Mouse (Mus musculus) kidney, embryonic 15.5 days (tissue): Measurements from ENCODE around the gene Tcf25. TPM values are rescaled to one million over a fixed set of nuclear protein-coding genes. Genes with fewer than 3 reads are reported as not detected.
"Not testable (repeated sequence)": the region's sequence is repeated elsewhere in the genome, so short reads cannot be mapped to it uniquely, and the experiment has no call there.

Source experiments
- ATAC-seq: fragments of 200-750 bp; cut with Nextera tagmentation; replicated peaks from 2 replicates; pipeline ENCODE4 v1.8.0; 2017; ENCODE audit warnings: moderate TSS enrichment; ENCODE audit not compliant: low FRiP score
- H3K27ac ChIP-seq: fragments of 300-500 bp; sonication (generic); 2 replicates; pipeline ENCODE4 v1.5.1; 2015; ENCODE audit warnings: mild to moderate bottlenecking, inconsistent platforms
- H3K27me3 ChIP-seq: fragments of 300-500 bp; sonication (generic); 2 replicates; pipeline ENCODE4 v1.6.1; 2015; ENCODE audit warnings: inconsistent platforms
- H3K36me3 ChIP-seq: fragments of 300-500 bp; sonication (generic); 2 replicates; pipeline ENCODE4 v1.6.1; 2015; ENCODE audit warnings: inconsistent platforms
- H3K4me1 ChIP-seq: fragments of 300-500 bp; sonication (generic); 2 replicates; pipeline ENCODE4 v1.6.1; 2015; ENCODE audit warnings: inconsistent platforms
- H3K4me2 ChIP-seq: fragments of 300-500 bp; sonication (generic); 2 replicates; pipeline ENCODE4 v1.6.1; 2015; ENCODE audit warnings: moderate library complexity, mild to moderate bottlenecking, inconsistent platforms
- H3K4me3 ChIP-seq: fragments of 300-500 bp; sonication (generic); replicated peaks from 2 replicates; pipeline ENCODE4 v1.5.1; 2015; ENCODE audit warnings: mild to moderate bottlenecking, inconsistent platforms
- H3K9ac ChIP-seq: fragments of 300-500 bp; sonication (generic); 2 replicates; pipeline ENCODE4 v1.6.1; 2015; ENCODE audit warnings: mild to moderate bottlenecking, inconsistent platforms
- H3K9me3 ChIP-seq: fragments of 300-500 bp; sonication (generic); replicated peaks from 2 replicates; pipeline ENCODE4 v1.6.1; 2016; ENCODE audit warnings: inconsistent platforms
- WGBS: fragments of 180-500 bp; shearing (Covaris S2); methylation state at CpG from one replicate; pipeline ENCODE4 v1.1.7; 2015; ENCODE audit warnings: mixed read lengths; 5-methylcytosine and 5-hydroxymethylcytosine counted together
- polyA plus RNA-seq: library from polyadenylated mRNA; unstranded; fragments of >200 nt; fragmentation: Nextera tagmentation; extraction: Ambion mirVana; gene quantifications from 2 replicates; pipeline ENCODE4 v1.2.1, GENCODE M21; 2015

Gene Tcf25
- polyA plus RNA-seq, 1 experiment from 2014 or later = 157 TPM

DNA sequence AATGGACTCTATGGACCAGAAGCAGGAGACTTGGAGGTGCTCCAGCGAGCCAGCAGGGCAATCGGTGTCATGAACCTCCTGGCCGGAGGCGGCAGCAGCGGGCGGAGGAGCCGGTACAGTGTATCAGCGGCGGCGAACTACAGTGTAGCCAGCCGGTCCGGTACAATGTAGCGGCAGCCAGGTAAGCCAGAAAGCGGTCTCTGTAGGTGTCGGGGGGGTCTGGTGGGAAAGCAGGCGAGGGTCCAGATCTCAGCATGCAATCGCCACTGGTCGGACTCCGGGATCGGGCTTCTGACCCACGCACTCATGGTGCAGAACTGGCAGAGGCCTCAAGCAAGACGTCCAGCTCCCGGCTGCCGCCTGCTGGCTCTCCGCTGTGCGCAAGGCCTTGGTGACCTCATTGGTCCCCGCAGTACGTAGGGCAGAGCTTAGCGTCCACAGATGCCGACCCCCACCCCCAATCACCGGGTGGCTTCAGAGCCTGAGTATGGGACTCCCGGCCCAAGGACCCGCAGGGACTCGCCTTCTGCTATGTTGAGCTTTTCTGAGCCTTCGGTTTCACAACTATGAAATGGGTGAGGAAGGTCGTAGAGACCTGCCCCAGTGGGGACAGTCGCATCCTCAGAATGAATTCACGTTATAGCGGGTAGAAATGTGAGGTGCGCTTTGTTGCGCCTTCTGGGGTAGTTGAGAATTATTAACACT lies 69.5 kb downstream of the Tcf25 start:
- H3K36me3 ChIP-seq = no peaks in the 10 kb centered on the region
- H3K4me1 ChIP-seq = peaks cover 13% of the 10 kb centered on the region
- peak overlapping the region; percentile 65 for H3K4me2 ChIP-seq
- H3K27ac ChIP-seq = peak overlapping the region; percentile 86
- peak overlapping the region; percentile 68 for H3K4me3 ChIP-seq
- peak; percentile 95 for ATAC-seq
- peak overlapping the region; percentile 60 for H3K9ac ChIP-seq
- H3K9me3 ChIP-seq = no peaks in the 10 kb centered on the region
- WGBS = 1% methylated on average over 41 of the region's 41 CpGs
- H3K27me3 ChIP-seq = no peaks in the 10 kb centered on the region

DNA sequence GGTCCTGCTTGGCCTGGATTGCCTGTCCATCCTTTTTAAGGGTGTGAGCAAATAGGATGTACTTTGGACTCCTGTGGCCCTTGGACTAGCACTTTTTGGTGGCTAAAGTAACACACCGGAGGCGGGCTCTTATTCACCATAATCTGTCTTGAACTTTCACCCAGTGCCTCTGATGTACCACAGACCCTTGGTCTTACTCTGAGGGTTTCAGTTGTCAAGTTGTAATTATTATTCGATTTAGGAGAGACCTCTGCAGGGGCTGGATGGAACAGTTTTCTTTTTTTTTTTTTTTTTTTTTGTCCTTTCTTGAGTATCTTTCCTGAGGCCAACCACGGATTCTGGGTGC lies 70.0 kb downstream of the Tcf25 start:
- peak; percentile 23; the same call in 1 of the 2 replicates for ATAC-seq
- peak overlapping the region; percentile 68 for H3K4me3 ChIP-seq
- 22% methylated on average over 4 of the region's 4 CpGs for WGBS

DNA sequence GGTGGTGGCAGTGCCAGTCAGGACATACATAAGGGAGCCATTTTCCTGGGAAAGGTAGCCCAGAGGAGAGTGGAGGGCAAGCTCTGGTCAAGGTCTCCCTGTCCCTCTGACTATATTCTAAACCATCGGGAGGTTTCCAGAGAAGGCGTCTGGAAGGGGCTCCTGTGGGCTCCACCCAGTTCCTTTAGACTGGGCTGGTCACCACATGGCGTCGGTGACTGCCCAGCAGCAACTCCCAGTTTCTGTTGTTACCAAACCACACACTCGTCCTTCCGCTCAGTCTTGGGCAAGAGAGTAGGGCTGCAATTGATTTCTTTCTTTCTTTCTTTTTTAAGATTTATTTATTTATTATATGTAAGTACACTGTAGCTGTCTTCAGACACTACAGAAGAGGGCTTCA lies 70.6 kb downstream of the Tcf25 start:
- no peak overlapping the region for H3K9ac ChIP-seq
- no peak for ATAC-seq
- H3K27me3 ChIP-seq = no peaks in the 10 kb centered on the region
- H3K4me3 ChIP-seq = peak overlapping the region; percentile 68
- H3K4me1 ChIP-seq = peaks cover 13% of the 10 kb centered on the region
- 79% methylated on average over 6 of the region's 6 CpGs for WGBS
- H3K36me3 ChIP-seq = peaks cover 2% of the 10 kb centered on the region; the same call in 1 of the 2 replicates
- peak overlapping the region; percentile 65 for H3K4me2 ChIP-seq
- H3K27ac ChIP-seq = no peak overlapping the region
- no peaks in the 10 kb centered on the region for H3K9me3 ChIP-seq

More for the DNA sequence above, 70.0 kb downstream of the Tcf25 start:
- no peaks in the 10 kb centered on the region for H3K36me3 ChIP-seq
- H3K9me3 ChIP-seq = no peaks in the 10 kb centered on the region
- peak overlapping the region; percentile 60 for H3K9ac ChIP-seq
- no peaks in the 10 kb centered on the region for H3K27me3 ChIP-seq
- peak overlapping the region; percentile 65 for H3K4me2 ChIP-seq
- peaks cover 13% of the 10 kb centered on the region for H3K4me1 ChIP-seq
- peak overlapping the region; percentile 86; the same call in 1 of the 2 replicates for H3K27ac ChIP-seq

DNA sequence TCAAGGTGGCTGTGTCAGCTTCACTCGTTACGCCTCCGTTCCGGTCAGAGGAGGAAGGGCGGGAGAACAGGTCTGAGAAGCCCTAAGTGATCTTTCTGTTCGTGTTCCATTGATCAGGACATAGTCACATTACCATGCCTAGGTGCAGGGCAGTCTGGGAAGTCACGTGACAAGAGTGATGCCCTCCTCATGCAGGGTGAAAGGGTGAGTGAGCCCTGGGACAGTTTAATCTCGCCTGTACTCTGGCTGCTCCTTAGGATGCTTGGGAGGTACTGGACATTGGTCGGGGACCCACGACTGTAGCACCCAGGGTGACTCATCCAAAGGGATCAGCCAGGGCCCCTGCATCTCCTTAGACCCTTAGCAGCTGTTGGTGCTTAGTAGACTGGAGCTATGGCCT lies 72.4 kb downstream of the Tcf25 start:
- H3K27ac ChIP-seq = no peak overlapping the region
- H3K36me3 ChIP-seq = peaks cover 14% of the 10 kb centered on the region
- no peaks in the 10 kb centered on the region for H3K9me3 ChIP-seq
- H3K4me2 ChIP-seq = no peak overlapping the region
- H3K9ac ChIP-seq = no peak overlapping the region
- no peak overlapping the region for H3K4me3 ChIP-seq
- no peak for ATAC-seq
- H3K27me3 ChIP-seq = no peaks in the 10 kb centered on the region
- WGBS = 86% methylated on average over 10 of the region's 10 CpGs
- peaks cover 13% of the 10 kb centered on the region for H3K4me1 ChIP-seq

DNA sequence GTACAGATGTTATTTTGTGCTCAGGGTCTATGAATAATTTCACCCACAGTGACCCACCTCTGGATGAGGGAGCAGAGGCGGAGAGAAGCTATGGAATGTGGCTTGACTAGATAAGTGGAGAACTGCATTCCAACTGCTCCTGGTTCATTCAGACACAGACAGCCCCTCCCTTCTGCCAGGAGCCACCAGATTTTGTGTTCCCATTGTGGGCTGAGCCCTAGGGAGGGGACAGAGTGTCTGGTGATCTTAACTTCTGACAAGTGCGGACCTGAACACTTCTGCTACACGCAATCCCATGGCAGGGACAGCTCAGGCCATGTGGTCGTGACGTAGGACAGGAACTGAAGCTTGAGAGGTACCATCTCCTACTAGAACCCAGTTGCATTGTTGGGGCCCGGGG lies 73.2 kb downstream of the Tcf25 start:
- Histone ChIP-seq H3K4me1 (peaks cover 13% of the 10 kb centered on the region), H3K4me3 (no peak overlapping the region), H3K27me3 (no peaks in the 10 kb centered on the region), H3K4me2 (no peak overlapping the region), H3K36me3 (peaks cover 20% of the 10 kb centered on the region), H3K27ac (no peak overlapping the region), H3K9ac (no peak overlapping the region), H3K9me3 (no peaks in the 10 kb centered on the region)
- no peak for ATAC-seq
- 94% methylated on average over 6 of the region's 6 CpGs for WGBS

DNA sequence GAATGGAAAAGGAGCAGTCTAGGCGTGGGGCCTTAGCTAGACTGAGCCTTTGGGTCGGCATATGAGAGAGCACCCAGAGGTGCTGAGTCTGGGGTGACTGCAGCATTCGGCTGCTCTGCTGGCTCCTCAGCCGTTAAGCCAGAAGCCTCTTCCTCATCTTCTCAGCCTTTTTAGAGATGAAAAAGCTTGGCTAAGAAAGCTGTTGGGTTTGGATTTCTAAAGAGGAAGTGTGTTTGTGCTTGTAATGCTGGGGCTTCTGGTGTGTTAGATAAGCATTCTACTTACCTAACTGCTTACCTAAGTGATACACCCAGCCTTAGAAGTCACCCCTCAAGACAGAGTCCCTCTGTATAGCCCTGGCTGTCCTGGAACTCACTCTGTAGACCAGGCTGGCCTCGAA lies 77.2 kb downstream of the Tcf25 start:
- H3K27me3 ChIP-seq = no peaks in the 10 kb centered on the region
- H3K9ac ChIP-seq = no peak overlapping the region
- WGBS = 89% methylated on average over 5 of the region's 5 CpGs
- H3K4me3 ChIP-seq = no peak overlapping the region
- no peak overlapping the region for H3K27ac ChIP-seq
- H3K4me2 ChIP-seq = no peak overlapping the region
- peaks cover 57% of the 10 kb centered on the region for H3K36me3 ChIP-seq
- ATAC-seq = no peak
- H3K9me3 ChIP-seq = no peaks in the 10 kb centered on the region
- no peaks in the 10 kb centered on the region for H3K4me1 ChIP-seq

DNA sequence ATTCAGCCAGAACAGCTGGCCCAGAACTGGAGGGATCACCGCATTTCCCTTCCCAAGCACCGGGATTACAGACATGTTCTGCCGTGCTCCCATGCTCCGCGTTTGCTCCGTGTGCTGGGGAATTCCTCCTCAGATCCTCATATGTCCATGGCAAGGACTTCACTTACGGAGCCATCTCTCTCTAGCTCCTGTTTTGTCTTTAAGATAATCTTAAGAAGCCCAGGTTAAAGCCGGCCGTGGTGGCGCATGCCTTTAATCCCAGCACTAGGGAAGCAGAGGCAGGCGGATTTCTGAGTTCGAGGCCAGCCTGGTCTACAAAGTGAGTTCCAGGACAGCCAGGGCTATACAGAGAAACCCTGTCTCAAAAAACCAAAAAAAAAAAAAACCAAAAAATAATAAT lies 78.2 kb downstream of the Tcf25 start:
- H3K9ac ChIP-seq, H3K27me3 ChIP-seq, H3K9me3 ChIP-seq, H3K4me3 ChIP-seq, ATAC-seq, H3K27ac ChIP-seq, H3K4me1 ChIP-seq, H3K4me2 ChIP-seq: not testable (repeated sequence)
- whole genome bisulfite sequencing = 94% methylated on average over 12 of the region's 12 CpGs
- H3K36me3 ChIP-seq = peaks cover 66% of the 10 kb centered on the region

DNA sequence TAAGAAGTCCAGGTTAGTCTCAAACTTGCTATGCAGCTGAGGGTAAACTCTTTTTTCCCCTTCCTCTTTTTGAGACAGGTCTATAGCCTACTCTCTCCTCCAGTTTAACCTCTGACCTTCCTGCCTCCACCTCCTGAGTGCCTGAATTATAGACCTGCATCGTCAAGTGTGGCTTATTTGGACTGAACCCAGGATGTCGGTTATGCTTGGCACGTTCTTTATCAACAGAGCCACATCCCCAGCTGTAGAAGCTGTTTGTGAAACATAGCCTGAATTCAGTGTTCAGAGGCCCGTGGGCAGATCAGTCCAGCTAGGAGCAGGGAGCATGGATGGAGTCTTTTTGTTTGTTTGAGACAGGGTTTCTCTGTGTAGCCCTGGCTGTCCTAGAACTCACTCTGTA lies 78.6 kb downstream of the Tcf25 start:
- H3K9me3 ChIP-seq = no peaks in the 10 kb centered on the region
- no peak overlapping the region for H3K4me3 ChIP-seq
- H3K36me3 ChIP-seq = peaks cover 69% of the 10 kb centered on the region
- no peak for ATAC-seq
- 67% methylated on average over 4 of the region's 4 CpGs for WGBS
- no peak overlapping the region for H3K9ac ChIP-seq
- no peaks in the 10 kb centered on the region for H3K4me1 ChIP-seq
- H3K4me2 ChIP-seq = no peak overlapping the region
- no peak overlapping the region for H3K27ac ChIP-seq
- H3K27me3 ChIP-seq = no peaks in the 10 kb centered on the region

DNA sequence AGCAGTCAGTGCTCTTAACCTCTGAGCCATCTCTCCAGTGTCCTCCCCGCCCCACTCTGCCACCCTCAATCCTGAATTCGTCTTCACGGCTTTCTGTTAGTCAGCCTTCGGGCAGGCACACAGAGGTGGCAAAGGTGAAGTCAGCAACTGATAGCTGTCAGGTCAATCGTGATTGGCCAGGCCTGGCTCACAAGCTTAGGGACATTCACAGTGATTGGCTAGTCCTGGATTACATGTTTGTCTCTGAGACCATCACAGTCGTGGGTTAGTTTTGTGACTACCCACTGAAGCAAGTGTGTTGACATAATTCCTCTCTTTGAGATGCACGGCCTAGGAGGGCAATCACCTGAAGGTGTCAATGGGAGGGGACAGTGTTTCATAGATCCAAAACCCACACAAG lies 79.7 kb downstream of the Tcf25 start:
- no peak for ATAC-seq
- H3K4me3 ChIP-seq = no peak overlapping the region
- H3K27ac ChIP-seq = no peak overlapping the region
- peaks cover 79% of the 10 kb centered on the region for H3K36me3 ChIP-seq
- H3K4me1 ChIP-seq = no peaks in the 10 kb centered on the region
- no peaks in the 10 kb centered on the region for H3K9me3 ChIP-seq
- no peaks in the 10 kb centered on the region for H3K27me3 ChIP-seq
- H3K4me2 ChIP-seq = no peak overlapping the region
- 77% methylated on average over 7 of the region's 7 CpGs for WGBS
- H3K9ac ChIP-seq = no peak overlapping the region

Other genes starting within 250 kb of the Tcf25 start
- 9.5 and 12.7 TPM in 2 replicates for gene Sult5a1, start 215.4 kb upstream of the Tcf25 start, polyA plus RNA-seq
- 4.4 and 5.5 TPM in 2 replicates for gene Dpep1, start 187.5 kb upstream of the Tcf25 start, polyA plus RNA-seq
- 118 and 126 TPM in 2 replicates for gene Chmp1a, start 161.0 kb upstream of the Tcf25 start, polyA plus RNA-seq
- gene Spata33, start 160.9 kb upstream of the Tcf25 start, polyA plus RNA-seq = 4.2 and 5.5 TPM in 2 replicates
- 33.7 and 34.7 TPM in 2 replicates for gene Cdk10, start 148.9 kb upstream of the Tcf25 start, polyA plus RNA-seq
- gene Spata2l, start 137.5 kb upstream of the Tcf25 start, polyA plus RNA-seq = 5.3 and 5.7 TPM in 2 replicates
- 21.2 and 22.7 TPM in 2 replicates for gene Zfp276, start 119.6 kb upstream of the Tcf25 start, polyA plus RNA-seq
- gene Vps9d1, start 119.4 kb upstream of the Tcf25 start, polyA plus RNA-seq = 22.2 and 25.0 TPM in 2 replicates
- 38.2 and 45.2 TPM in 2 replicates for gene Fanca, start 55.2 kb upstream of the Tcf25 start, polyA plus RNA-seq
- gene Spire2, start 41.0 kb upstream of the Tcf25 start, polyA plus RNA-seq = 4.7 and 5.0 TPM in 2 replicates
- gene Mc1r, start 33.4 kb downstream of the Tcf25 start, polyA plus RNA-seq = not detected in 2 replicates
- gene Tubb3, start 37.7 kb downstream of the Tcf25 start, polyA plus RNA-seq = 8.0 and 22.0 TPM in 2 replicates
- 34.4 and 39.8 TPM in 2 replicates for gene Def8, start 49.8 kb downstream of the Tcf25 start, polyA plus RNA-seq
- 54.3 and 66.8 TPM in 2 replicates for gene Afg3l1, start 104.2 kb downstream of the Tcf25 start, polyA plus RNA-seq
- gene Dbndd1, start 141.7 kb downstream of the Tcf25 start, polyA plus RNA-seq = 4.1 and 4.2 TPM in 2 replicates
- gene Gas8, start 145.1 kb downstream of the Tcf25 start, polyA plus RNA-seq = 34.4 and 35.8 TPM in 2 replicates